Mouse (Mus musculus) CH12.LX (cell line): ENCODE data around the gene Thsd4. TPM values are rescaled to one million over a fixed set of nuclear protein-coding genes. Genes with fewer than 3 reads are reported as not detected.
A peak's percentile ranks its signal among the peaks of the same experiment; 100 is the strongest.

Experiments
- DNase-seq: peaks from one replicate; pipeline ENCODE4 v3.0.0-alpha.2; 2013; ENCODE audit errors: extremely low read depth
- H3K27ac ChIP-seq: 2 replicates; pipeline ENCODE4 v1.5.1; 2012; ENCODE audit warnings: low read depth, mild to moderate bottlenecking, control low read depth, moderate library complexity; ENCODE audit not compliant: insufficient read depth
- H3K27me3 ChIP-seq: replicated peaks from 2 replicates; pipeline ENCODE3; 2012; ENCODE audit warnings: inconsistent platforms
- H3K36me3 ChIP-seq, 2 experiments: replicated peaks in 1 of 2; 2 replicates each; pipeline versions ENCODE3 to v1.6.1; 2012; ENCODE audit warnings: inconsistent platforms in 1 of 2, low read length in 1 of 2, mild to moderate bottlenecking in 1 of 2, mixed read lengths in 1 of 2, moderate library complexity in 1 of 2; ENCODE audit not compliant: control insufficient read depth in 1 of 2, insufficient read depth in 1 of 2
- H3K4me1 ChIP-seq, 2 experiments: 2 replicates each; pipeline ENCODE4 v1.6.1; 2012; ENCODE audit warnings: inconsistent platforms in 1 of 2, moderate library complexity in 1 of 2; ENCODE audit not compliant: insufficient read depth in 2 of 2, control insufficient read depth in 1 of 2
- H3K4me2 ChIP-seq: 2 replicates; pipeline ENCODE4 v1.6.1; 2012; ENCODE audit warnings: low read depth, mild to moderate bottlenecking, control low read depth; ENCODE audit not compliant: poor library complexity, insufficient read depth, severe bottlenecking
- H3K4me3 ChIP-seq, 3 experiments: fragments of 150-350 bp in 1 of 3; sonication (generic) in 1 of 3; replicated peaks in 1 of 3; 2 replicates each; pipeline versions ENCODE3 to v1.5.1; 2011 to 2012; ENCODE audit warnings: low read depth in 2 of 3, low read length in 2 of 3, mild to moderate bottlenecking in 2 of 3, moderate library complexity in 2 of 3, control low read depth in 1 of 3, improper control_type of control experiment in 1 of 3, inconsistent platforms in 1 of 3, mixed read lengths in 1 of 3; ENCODE audit not compliant: poor library complexity in 1 of 3
- H3K79me2 ChIP-seq: replicated peaks from 2 replicates; pipeline ENCODE4 v1.6.1; 2012; ENCODE audit warnings: mild to moderate bottlenecking, moderate library complexity; ENCODE audit not compliant: control insufficient read depth, poor library complexity, insufficient read depth, severe bottlenecking; ENCODE audit errors: extremely low read depth
- H3K9ac ChIP-seq: 2 replicates; pipeline ENCODE4 v1.6.1; 2012; ENCODE audit warnings: low read depth, mild to moderate bottlenecking, control low read depth, moderate library complexity; ENCODE audit not compliant: insufficient read depth
- H3K9me3 ChIP-seq: replicated peaks from 2 replicates; pipeline ENCODE3; 2012; ENCODE audit warnings: low read length, inconsistent platforms, mixed read lengths
- CHD2 ChIP-seq: IDR thresholded peaks from 2 replicates; pipeline ENCODE4 v1.6.1; 2011; ENCODE audit warnings: low read length, improper control_type of control experiment
- CTCF ChIP-seq, 2 experiments: IDR thresholded peaks in 1 of 2; conservative IDR thresholded peaks in 1 of 2; 2 replicates each; pipeline ENCODE4 v1.5.1; 2011 to 2012; ENCODE audit warnings: low read depth in 2 of 2, low read length in 2 of 2, improper control_type of control experiment in 1 of 2, inconsistent platforms in 1 of 2, mild to moderate bottlenecking in 1 of 2, moderate library complexity in 1 of 2
- JUN ChIP-seq: IDR thresholded peaks from 2 replicates; pipeline ENCODE4 v1.6.1; 2011; ENCODE audit warnings: low read depth, mild to moderate bottlenecking, low read length, improper control_type of control experiment, moderate library complexity; ENCODE audit not compliant: insufficient read depth
- JUND ChIP-seq: conservative IDR thresholded peaks from 2 replicates; pipeline ENCODE4 v1.6.1; 2011; ENCODE audit warnings: low read depth, low read length, improper control_type of control experiment
- KAT2A ChIP-seq: IDR thresholded peaks from 2 replicates; pipeline ENCODE4 v1.6.1; 2012; ENCODE audit warnings: low read length, improper control_type of control experiment, inconsistent platforms; ENCODE audit not compliant: insufficient replicate concordance
- MAFK ChIP-seq: IDR thresholded peaks from 2 replicates; pipeline ENCODE4 v1.6.1; 2011; ENCODE audit warnings: low read length, improper control_type of control experiment; ENCODE audit not compliant: insufficient replicate concordance
- MAX ChIP-seq: IDR thresholded peaks from 2 replicates; pipeline ENCODE4 v1.6.1; 2011; ENCODE audit warnings: low read length, improper control_type of control experiment
- MEF2A ChIP-seq: IDR thresholded peaks from 2 replicates; pipeline ENCODE4 v1.6.1; 2014; ENCODE audit warnings: low read depth, mild to moderate bottlenecking, inconsistent platforms, low read length, improper control_type of control experiment, borderline replicate concordance
- MXI1 ChIP-seq: IDR thresholded peaks from 2 replicates; pipeline ENCODE4 v1.6.1; 2011; ENCODE audit warnings: mild to moderate bottlenecking, low read depth, low read length, improper control_type of control experiment
- NRF1 ChIP-seq: IDR thresholded peaks from 2 replicates; pipeline ENCODE4 v1.6.1; 2014; ENCODE audit warnings: low read depth, mild to moderate bottlenecking, inconsistent platforms, low read length, improper control_type of control experiment, moderate library complexity
- PAX5 ChIP-seq: IDR thresholded peaks from 2 replicates; pipeline ENCODE4 v1.6.1; 2012; ENCODE audit warnings: low read length, inconsistent platforms, mixed read lengths
- POLR2A ChIP-seq: IDR thresholded peaks from 2 replicates; pipeline ENCODE4 v1.6.1; 2011; ENCODE audit warnings: low read depth, mild to moderate bottlenecking, improper control_type of control experiment, low read length
- POLR2AphosphoS2 ChIP-seq: IDR thresholded peaks from 2 replicates; pipeline ENCODE4 v1.6.1; 2011; ENCODE audit warnings: low read depth, low read length, improper control_type of control experiment
- RAD21 ChIP-seq: IDR thresholded peaks from 2 replicates; pipeline ENCODE4 v1.6.1; 2011; ENCODE audit warnings: low read depth, mild to moderate bottlenecking, low read length, improper control_type of control experiment, moderate library complexity
- SMC3 ChIP-seq: IDR thresholded peaks from 2 replicates; pipeline ENCODE4 v1.6.1; 2011; ENCODE audit warnings: low read depth, low read length, improper control_type of control experiment
- TCF12 ChIP-seq: IDR thresholded peaks from 2 replicates; pipeline ENCODE4 v1.6.1; 2014; ENCODE audit warnings: low read depth, mild to moderate bottlenecking, inconsistent platforms, low read length, improper control_type of control experiment
- USF2 ChIP-seq: conservative IDR thresholded peaks from 2 replicates; pipeline ENCODE4 v1.6.1; 2011; ENCODE audit warnings: low read depth, low read length, improper control_type of control experiment
- ZC3H11A ChIP-seq: IDR thresholded peaks from 2 replicates; pipeline ENCODE4 v1.6.1; 2012; ENCODE audit warnings: low read depth, mild to moderate bottlenecking, inconsistent platforms, low read length, improper control_type of control experiment
- ZKSCAN1 ChIP-seq: IDR thresholded peaks from 2 replicates; pipeline ENCODE4 v1.6.1; 2012; ENCODE audit warnings: low read depth, inconsistent platforms, low read length, improper control_type of control experiment, borderline replicate concordance
- ZMIZ1 ChIP-seq: IDR thresholded peaks from 2 replicates; pipeline ENCODE4 v1.6.1; 2012; ENCODE audit warnings: low read depth, mild to moderate bottlenecking, inconsistent platforms, low read length, improper control_type of control experiment
- ZNF384 ChIP-seq: IDR thresholded peaks from 2 replicates; pipeline ENCODE4 v1.6.1; 2012; ENCODE audit warnings: low read depth, low read length, improper control_type of control experiment, inconsistent platforms
- dilution Hi-C: fragments of 300-500 bp; cut with MboI; formaldehyde crosslinking; loops from 2 replicates; pipeline ENCODE4 v1.14.3; 2020; ENCODE audit warnings: low sequenced_read_pairs; ENCODE audit not compliant: extremely low pct_unique_long_range_greater_than_20kb, extremely low pct_ligation_motif_present
- in situ Hi-C: fragments of 300-500 bp; cut with MboI; formaldehyde crosslinking; loops from 3 replicates; pipeline ENCODE4 v1.14.3; 2019; ENCODE audit warnings: low sequenced_read_pairs, low pct_ligation_motif_present, low pct_unique_long_range_greater_than_20kb, mixed read lengths
- polyA plus RNA-seq: library from polyadenylated mRNA; unstranded; fragments of >175 nt; gene quantifications from 2 replicates; pipeline ENCODE4 v1.2.1, GENCODE M21; 2012; ENCODE audit warnings: low read depth; ENCODE audit not compliant: insufficient read length
- total RNA-seq, 2 experiments: library from RNA; depleted of rRNA; stranded (reverse); fragments of 300-350 nt in 1 of 2; fragments of >200 nt in 1 of 2; gene quantifications; 2 replicates each; pipeline ENCODE4 v1.2.3; 2012 to 2014

Gene Thsd4
- total and polyA plus RNA-seq, 3 experiments = not detected

DNA sequence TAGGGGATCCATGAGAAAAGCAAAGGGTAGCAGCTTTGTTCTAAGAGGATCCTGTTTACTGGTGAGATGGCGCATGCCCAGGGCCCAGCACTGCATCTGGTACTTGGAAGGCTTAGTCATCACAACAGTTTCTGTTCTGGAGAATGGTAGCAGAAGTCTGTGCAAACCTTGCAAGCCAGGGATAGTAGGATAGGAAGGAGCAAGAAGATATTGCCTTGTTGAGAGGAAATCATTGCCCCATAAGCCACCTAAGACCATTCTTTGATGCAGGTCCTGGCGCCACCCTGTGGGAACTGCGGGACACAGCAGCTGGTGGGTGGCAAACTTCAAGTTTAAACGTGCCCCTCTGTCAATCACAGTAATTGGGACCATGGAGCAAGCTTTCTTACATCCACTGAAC lies 354.9 kb downstream of the Thsd4 start:
- peaks cover 0 to 5% of the 10 kb centered on the region in 2 experiments; a peak in 1 of 4 replicates for H3K4me1 ChIP-seq
- DNase-seq = peak; percentile 7
- TF ChIP-seq SMC3 = peak; percentile 18; the same call in 1 of the 2 replicates
- TF ChIP-seq JUND = no peak
- TF ChIP-seq MAX = no peak
- no peak for TF ChIP-seq POLR2A
- TF ChIP-seq ZKSCAN1 = no peak
- peak; percentile 27 for TF ChIP-seq RAD21
- peak in 1 of 2 experiments; percentile 52; a peak in 2 of 4 replicates for TF ChIP-seq CTCF (conservative IDR thresholded peaks at IDR 0.05 in 1 of 2, IDR thresholded peaks at IDR 0.05 in 1 of 2; ENCODE audit: low read depth in 2 of 2, low read length in 2 of 2)
- TF ChIP-seq PAX5 = no peak
- no peak for TF ChIP-seq JUN
- no peak for TF ChIP-seq ZNF384
- no peak for TF ChIP-seq ZC3H11A
- TF ChIP-seq, all 38 proteins: peak for 3
- no peaks in the 10 kb centered on the region for H3K79me2 ChIP-seq
- H3K27me3 ChIP-seq = no peaks in the 10 kb centered on the region
- H3K4me3 ChIP-seq = no peak overlapping the region
- H3K36me3 ChIP-seq = no peaks in the 10 kb centered on the region
- H3K27ac ChIP-seq = no peak overlapping the region
- H3K9me3 ChIP-seq = no peaks in the 10 kb centered on the region
- in situ Hi-C loops (no loop called here), dilution Hi-C loops (no loop called here)
- no peak overlapping the region for H3K9ac ChIP-seq
- no peak overlapping the region for H3K4me2 ChIP-seq

- Histone ChIP-seq H3K4me3 (no peak overlapping the region), H3K27me3 (no peaks in the 10 kb centered on the region), H3K4me1 (no peaks in the 10 kb centered on the region), H3K27ac (no peak overlapping the region), H3K79me2 (no peaks in the 10 kb centered on the region), H3K4me2 (no peak overlapping the region), H3K9me3 (no peaks in the 10 kb centered on the region), H3K9ac (no peak overlapping the region), H3K36me3 (no peaks in the 10 kb centered on the region)
- no peak for TF ChIP-seq NRF1
- no peak for TF ChIP-seq POLR2AphosphoS2
- no peak for TF ChIP-seq MAX
- no peak for TF ChIP-seq ZKSCAN1
- no peak for DNase-seq
- in situ Hi-C loops (no loop called here), dilution Hi-C loops (no loop called here)
Measured at GRCm38 (mm10) chr9:60160855-60161254, 361.0 kb downstream of the Thsd4 start.

- dilution Hi-C loops (no loop called here), in situ Hi-C loops (no loop called here)
- no peak for DNase-seq
- Histone ChIP-seq H3K27me3 (no peaks in the 10 kb centered on the region), H3K79me2 (no peaks in the 10 kb centered on the region), H3K27ac (no peak overlapping the region), H3K9ac (no peak overlapping the region), H3K36me3 (no peaks in the 10 kb centered on the region), H3K9me3 (no peaks in the 10 kb centered on the region), H3K4me1 (no peaks in the 10 kb centered on the region), H3K4me3 (no peak overlapping the region), H3K4me2 (no peak overlapping the region)
- TF ChIP-seq TCF12 (no peak), CTCF (conservative IDR thresholded peaks at IDR 0.05 in 1 of 2, IDR thresholded peaks at IDR 0.05 in 1 of 2; ENCODE audit: low read depth in 2 of 2, low read length in 2 of 2) (no peak), JUN (no peak), MAX (no peak), USF2 (no peak), ZMIZ1 (no peak), MAFK (no peak), MEF2A (no peak), POLR2AphosphoS2 (no peak), CHD2 (no peak), KAT2A (no peak), MXI1 (no peak)
Measured at GRCm38 (mm10) chr9:60160194-60160593, 361.7 kb downstream of the Thsd4 start.
